Mouse (Mus musculus) midbrain, embryonic 15.5 days (tissue): Measurements from ENCODE around the gene Gid8. TPM values are rescaled to one million over a fixed set of nuclear protein-coding genes. Genes with fewer than 3 reads are reported as not detected.
A peak's percentile ranks its signal among the peaks of the same experiment; 100 is the strongest.

Experiments
- ATAC-seq: fragments of 200-750 bp; cut with Nextera tagmentation; replicated peaks from 2 replicates; pipeline ENCODE4 v1.8.0; 2017; ENCODE audit warnings: moderate TSS enrichment
- H3K27ac ChIP-seq: fragments of 300-500 bp; sonication (generic); 2 replicates; pipeline ENCODE4 v1.5.1; 2015; ENCODE audit warnings: mild to moderate bottlenecking, inconsistent platforms
- H3K27me3 ChIP-seq: fragments of 300-500 bp; sonication (generic); replicated peaks from 2 replicates; pipeline ENCODE4 v1.6.1; 2015; ENCODE audit warnings: inconsistent platforms
- H3K36me3 ChIP-seq: fragments of 300-500 bp; sonication (generic); replicated peaks from 2 replicates; pipeline ENCODE4 v1.6.1; 2015; ENCODE audit warnings: inconsistent platforms
- H3K4me1 ChIP-seq: fragments of 300-500 bp; sonication (generic); 2 replicates; pipeline ENCODE4 v1.6.1; 2015; ENCODE audit warnings: inconsistent platforms
- H3K4me2 ChIP-seq: fragments of 300-500 bp; sonication (generic); 2 replicates; pipeline ENCODE4 v1.6.1; 2015; ENCODE audit warnings: inconsistent platforms, mild to moderate bottlenecking, moderate library complexity
- H3K4me3 ChIP-seq: fragments of 300-500 bp; sonication (generic); 2 replicates; pipeline ENCODE4 v1.5.1; 2015; ENCODE audit warnings: mild to moderate bottlenecking, inconsistent platforms
- H3K9ac ChIP-seq: fragments of 300-500 bp; sonication (generic); 2 replicates; pipeline ENCODE4 v1.6.1; 2015; ENCODE audit warnings: mild to moderate bottlenecking, inconsistent platforms
- H3K9me3 ChIP-seq: fragments of 300-500 bp; sonication (generic); 2 replicates; pipeline ENCODE4 v1.6.1; 2016; ENCODE audit warnings: inconsistent platforms
- WGBS: fragments of 180-500 bp; shearing (Covaris S2); methylation state at CpG from one replicate; pipeline ENCODE4 v1.1.7; 2015; ENCODE audit warnings: mixed read lengths; 5-methylcytosine and 5-hydroxymethylcytosine counted together
- polyA plus RNA-seq: library from polyadenylated mRNA; unstranded; fragments of >200 nt; fragmentation: Nextera tagmentation; extraction: Ambion mirVana; gene quantifications from 2 replicates; pipeline ENCODE4 v1.2.1, GENCODE M21; 2015

Gene Gid8
- polyA plus RNA-seq, result 56.1 and 60.7 TPM in 2 replicates

- Histone ChIP-seq H3K4me1 (peaks cover 31% of the 10 kb centered on the region), H3K27ac (peak within 1 kb of the TSS; percentile 83), H3K36me3 (peaks cover 12% of the 10 kb centered on the region; the same call in 1 of the 2 replicates), H3K4me2 (peak within 1 kb of the TSS; percentile 87), H3K4me3 (peak within 1 kb of the TSS; percentile 74), H3K9ac (peak within 1 kb of the TSS; percentile 86), H3K27me3 (no peaks in the 10 kb centered on the region), H3K9me3 (no peaks in the 10 kb centered on the region)
- ATAC-seq, result peak; percentile 95
- WGBS, result under 1% methylated on average over 42 of the region's 43 CpGs
Observed at GRCm38 (mm10) chr2:180709923-180710272, at the start of gene Gid8, which contains the start of gene Dido1. Gid8 (plus strand) TSS chr2:180710117. Dido1 (minus strand) TSS chr2:180709999.

- Histone ChIP-seq H3K27ac (no peak overlapping the region), H3K9ac (no peak overlapping the region), H3K9me3 (no peaks in the 10 kb centered on the region), H3K4me2 (no peak overlapping the region), H3K4me3 (no peak overlapping the region), H3K36me3 (peaks cover 6% of the 10 kb centered on the region; the same call in 1 of the 2 replicates), H3K4me1 (peaks cover 7% of the 10 kb centered on the region; the same call in 1 of the 2 replicates), H3K27me3 (no peaks in the 10 kb centered on the region)
- 96% methylated on average over 5 of the region's 5 CpGs for WGBS
- no peak for ATAC-seq
Observed at GRCm38 (mm10) chr2:180660521-180660920, 49.4 kb upstream of the Gid8 start.

GRCm38 (mm10) chr2:180662008-180662407, 47.9 kb upstream of the Gid8 start:
- no peak for ATAC-seq
- Histone ChIP-seq H3K36me3 (peaks cover 16% of the 10 kb centered on the region; the same call in 1 of the 2 replicates), H3K9ac (no peak overlapping the region), H3K27me3 (no peaks in the 10 kb centered on the region), H3K4me3 (no peak overlapping the region), H3K27ac (no peak overlapping the region), H3K9me3 (no peaks in the 10 kb centered on the region), H3K4me1 (peaks cover 7% of the 10 kb centered on the region; the same call in 1 of the 2 replicates), H3K4me2 (no peak overlapping the region)
- 85% methylated on average over 4 of the region's 4 CpGs for WGBS

GRCm38 (mm10) chr2:180676706-180677105, 33.2 kb upstream of the Gid8 start:
- no peak overlapping the region for H3K9ac ChIP-seq
- H3K4me1 ChIP-seq, result no peaks in the 10 kb centered on the region
- 90% methylated on average over 2 of the region's 2 CpGs for WGBS
- no peaks in the 10 kb centered on the region for H3K27me3 ChIP-seq
- no peak overlapping the region for H3K4me3 ChIP-seq
- no peaks in the 10 kb centered on the region for H3K9me3 ChIP-seq
- no peak overlapping the region for H3K27ac ChIP-seq
- no peak for ATAC-seq
- peaks cover 14% of the 10 kb centered on the region for H3K36me3 ChIP-seq
- H3K4me2 ChIP-seq, result no peak overlapping the region

GRCm38 (mm10) chr2:180678609-180679140, 31.2 kb upstream of the Gid8 start:
- Histone ChIP-seq H3K36me3 (peaks cover 22% of the 10 kb centered on the region), H3K27ac (no peak overlapping the region), H3K9me3 (no peaks in the 10 kb centered on the region), H3K9ac (no peak overlapping the region), H3K4me2 (no peak overlapping the region), H3K27me3 (no peaks in the 10 kb centered on the region), H3K4me1 (no peaks in the 10 kb centered on the region), H3K4me3 (no peak overlapping the region)
- 23% methylated on average over 4 of the region's 4 CpGs for WGBS
- peak; percentile 73 for ATAC-seq

GRCm38 (mm10) chr2:180681225-180681624, 28.7 kb upstream of the Gid8 start:
- ATAC-seq, result no peak

GRCm38 (mm10) chr2:180683524-180683923, 26.4 kb upstream of the Gid8 start:
- WGBS, result 89% methylated on average over 2 of the region's 2 CpGs
- Histone ChIP-seq H3K4me1 (no peaks in the 10 kb centered on the region), H3K27me3 (no peaks in the 10 kb centered on the region), H3K27ac (no peak overlapping the region), H3K9me3 (no peaks in the 10 kb centered on the region), H3K36me3 (peaks cover 64% of the 10 kb centered on the region), H3K4me2 (no peak overlapping the region), H3K9ac (no peak overlapping the region), H3K4me3 (no peak overlapping the region)
- no peak for ATAC-seq

More at GRCm38 (mm10) chr2:180681225-180681624, 28.7 kb upstream of the Gid8 start:
- no peak overlapping the region for H3K4me2 ChIP-seq
- H3K27me3 ChIP-seq, result no peaks in the 10 kb centered on the region
- no peak overlapping the region for H3K27ac ChIP-seq
- no peak overlapping the region for H3K9ac ChIP-seq
- no peaks in the 10 kb centered on the region for H3K4me1 ChIP-seq
- H3K9me3 ChIP-seq, result no peaks in the 10 kb centered on the region
- no peak overlapping the region for H3K4me3 ChIP-seq
- WGBS, result 55% methylated on average over 2 of the region's 2 CpGs
- H3K36me3 ChIP-seq, result peaks cover 41% of the 10 kb centered on the region

GRCm38 (mm10) chr2:180684031-180684430, 25.9 kb upstream of the Gid8 start:
- no peaks in the 10 kb centered on the region for H3K27me3 ChIP-seq
- peaks cover 69% of the 10 kb centered on the region for H3K36me3 ChIP-seq
- no peak for ATAC-seq
- H3K4me2 ChIP-seq, result no peak overlapping the region
- no peak overlapping the region for H3K4me3 ChIP-seq
- H3K4me1 ChIP-seq, result no peaks in the 10 kb centered on the region
- WGBS, result 95% methylated on average over 4 of the region's 4 CpGs
- no peaks in the 10 kb centered on the region for H3K9me3 ChIP-seq
- no peak overlapping the region for H3K9ac ChIP-seq
- no peak overlapping the region for H3K27ac ChIP-seq

GRCm38 (mm10) chr2:180689841-180690240, 20.1 kb upstream of the Gid8 start:
- no peak for ATAC-seq

GRCm38 (mm10) chr2:180692630-180693029, 17.3 kb upstream of the Gid8 start:
- peaks cover 24% of the 10 kb centered on the region for H3K36me3 ChIP-seq
- peaks cover 14% of the 10 kb centered on the region for H3K4me1 ChIP-seq
- no peak overlapping the region for H3K4me2 ChIP-seq
- H3K9me3 ChIP-seq, result no peaks in the 10 kb centered on the region
- ATAC-seq, result 0 out of 2 replicates have a peak, but pooled peaks have one; percentile 27
- no peak overlapping the region for H3K4me3 ChIP-seq
- H3K27me3 ChIP-seq, result no peaks in the 10 kb centered on the region
- peak overlapping the region; percentile 45 for H3K27ac ChIP-seq
- H3K9ac ChIP-seq, result no peak overlapping the region
- 0% methylated on average over 1 of the region's 1 CpGs for WGBS

More at GRCm38 (mm10) chr2:180689841-180690240, 20.1 kb upstream of the Gid8 start:
- H3K9me3 ChIP-seq, result no peaks in the 10 kb centered on the region
- no peak overlapping the region for H3K9ac ChIP-seq
- H3K27me3 ChIP-seq, result no peaks in the 10 kb centered on the region
- H3K4me2 ChIP-seq, result no peak overlapping the region
- peaks cover 51% of the 10 kb centered on the region for H3K36me3 ChIP-seq
- no peak overlapping the region for H3K27ac ChIP-seq
- H3K4me1 ChIP-seq, result peaks cover 10% of the 10 kb centered on the region
- 84% methylated on average over 5 of the region's 5 CpGs for WGBS
- no peak overlapping the region for H3K4me3 ChIP-seq

GRCm38 (mm10) chr2:180695176-180695575, 14.7 kb upstream of the Gid8 start:
- Histone ChIP-seq H3K27me3 (no peaks in the 10 kb centered on the region), H3K9ac (no peak overlapping the region), H3K36me3 (no peaks in the 10 kb centered on the region; the same call in 1 of the 2 replicates), H3K9me3 (no peaks in the 10 kb centered on the region), H3K4me1 (peaks cover 26% of the 10 kb centered on the region), H3K4me3 (no peak overlapping the region), H3K4me2 (no peak overlapping the region), H3K27ac (no peak overlapping the region)
- 50% methylated on average over 2 of the region's 2 CpGs for WGBS
- no peak for ATAC-seq

GRCm38 (mm10) chr2:180700457-180700856, 9.5 kb upstream of the Gid8 start:
- Histone ChIP-seq H3K27ac (no peak overlapping the region), H3K9ac (peak overlapping the region; percentile 90; the same call in 1 of the 2 replicates), H3K27me3 (no peaks in the 10 kb centered on the region), H3K4me1 (peaks cover 37% of the 10 kb centered on the region), H3K9me3 (no peaks in the 10 kb centered on the region), H3K36me3 (no peaks in the 10 kb centered on the region), H3K4me3 (peak overlapping the region; percentile 87), H3K4me2 (peak overlapping the region; percentile 96)
- ATAC-seq, result no peak
- WGBS, result 81% methylated on average over 5 of the region's 5 CpGs
